Mouse (Mus musculus) embryonic fibroblast, embryonic 13.5 days (primary cell): ENCODE measurements around the gene Ccdc183.

ENCODE experiments used
- CTCF ChIP-seq: IDR thresholded peaks from 2 replicates; pipeline ENCODE4 v1.5.1; 2011; ENCODE audit warnings: mild to moderate bottlenecking, control low read depth, low read length, moderate library complexity, borderline replicate concordance; ENCODE audit not compliant: insufficient read depth
- POLR2A ChIP-seq: IDR thresholded peaks from 2 replicates; pipeline ENCODE4 v1.6.1; 2011; ENCODE audit warnings: low read depth, mild to moderate bottlenecking, control low read depth, low read length, moderate library complexity

DNA sequence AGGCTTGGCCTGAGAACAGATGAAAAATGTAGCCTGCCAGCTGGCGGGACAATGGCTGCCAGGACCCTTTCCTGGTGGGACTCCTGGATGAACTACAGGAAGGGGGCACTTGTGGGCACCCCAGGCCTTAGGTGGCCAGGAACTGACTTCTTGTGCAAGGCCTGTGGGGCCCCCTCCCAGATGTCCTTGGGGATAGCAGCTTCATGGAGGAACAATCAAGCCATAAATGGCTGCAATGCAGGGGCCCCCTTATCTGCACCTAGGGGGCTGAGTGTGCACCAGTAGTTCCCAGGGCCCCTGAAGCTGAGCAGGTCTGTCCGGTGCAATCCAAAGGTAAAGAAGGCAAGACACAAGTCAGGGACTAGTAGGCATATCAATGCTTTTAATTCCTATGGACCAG, 44.4 kb downstream of the Ccdc183 start:
- TF ChIP-seq CTCF (no peak), POLR2A (no peak)
